Mouse (Mus musculus) heart, postnatal 0 days (tissue): ENCODE results near the gene Pkn2.

Source experiments
- CTCF ChIP-seq: IDR thresholded peaks from 2 replicates; pipeline ENCODE4 v1.5.1; 2016; ENCODE audit warnings: antibody characterized with exemption, control low read depth, low read depth
- EP300 ChIP-seq: IDR thresholded peaks from 2 replicates; pipeline ENCODE4 v1.6.1; 2016; ENCODE audit warnings: antibody characterized with exemption, low read depth

- TF ChIP-seq EP300 = no peak
- no peak for TF ChIP-seq CTCF
These were observed 136.7 kb downstream of the Pkn2 start for GRCm38 (mm10) chr3:142745076-142745475.
